27 mouse cellular contexts compared by ENCODE assay signal in the genomic region with DNA sequence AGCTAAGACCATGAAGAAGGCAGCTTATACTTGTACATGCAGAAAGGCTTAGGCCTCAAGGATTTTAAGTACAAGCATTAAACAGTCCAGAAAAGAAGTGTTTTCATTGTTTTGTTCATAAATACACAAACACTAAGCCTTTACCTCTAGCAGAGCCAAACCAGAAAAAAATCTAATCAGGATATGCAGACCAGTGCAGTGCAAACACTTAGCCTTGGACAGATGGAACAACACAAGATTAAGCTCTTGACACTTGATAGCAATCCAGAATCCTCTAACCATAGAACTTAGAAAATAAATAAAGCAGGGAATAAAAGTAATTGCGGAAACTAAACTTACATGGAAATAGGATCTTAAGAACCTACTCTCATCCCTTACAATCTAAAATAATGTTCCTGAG. TPM values are rescaled to one million over a fixed set of nuclear protein-coding genes. Genes with fewer than 3 reads are reported as not detected.
"Had no signal": no experiment of that assay in that cellular context is flagged by ENCODE, and none has a peak within 500 bp of the region (broad histone marks: within the 10 kb centered on the region; RNA-seq: fewer than 3 reads in every experiment).

No protein-coding gene starts in this region.

- H3K27me3 ChIP-seq: heart, embryonic 13.5 days; heart, embryonic 15.5 days; hindbrain, embryonic 13.5 days; hindbrain, embryonic 15.5 days; kidney, embryonic 15.5 days; limb, embryonic 13.5 days; limb, embryonic 15.5 days; liver, embryonic 12.5 days had no signal

- H3K4me1 ChIP-seq: heart, embryonic 15.5 days; kidney, embryonic 15.5 days; limb, embryonic 15.5 days; liver, embryonic 12.5 days had no signal

- DNase-seq: gastrocnemius, postnatal 14 days; gastrocnemius, postnatal 36 days; heart, adult 11 months; heart, adult 2 months; heart, postnatal 14 days; heart, postnatal 36 days; kidney, adult 11 months; kidney, adult 2 months; kidney, adult 9 months; kidney, postnatal 14 days; kidney, postnatal 36 days; layer of hippocampus, adult 9-11 months; layer of hippocampus, postnatal 36 days; left cerebral cortex, postnatal 4 days had no signal

- H3K27ac ChIP-seq: heart, adult 2 months; heart, embryonic 13.5 days; heart, embryonic 15.5 days; hindbrain, embryonic 13.5 days; hindbrain, embryonic 15.5 days; hindbrain, postnatal 0 days; kidney, embryonic 15.5 days; limb, embryonic 13.5 days; limb, embryonic 15.5 days; liver, embryonic 12.5 days; liver, embryonic 14.5 days had no signal

- H3K36me3 ChIP-seq: heart, embryonic 13.5 days; heart, embryonic 15.5 days; hindbrain, embryonic 13.5 days; hindbrain, embryonic 15.5 days; kidney, embryonic 15.5 days; limb, embryonic 13.5 days; limb, embryonic 15.5 days; liver, embryonic 12.5 days had no signal

- ATAC-seq: hindbrain, postnatal 0 days; intestine, embryonic 16.5 days; liver, embryonic 12.5 days had no signal

- H3K9me3 ChIP-seq: heart, embryonic 13.5 days; heart, embryonic 15.5 days; hindbrain, embryonic 13.5 days; hindbrain, embryonic 15.5 days; kidney, embryonic 15.5 days; limb, embryonic 13.5 days; limb, embryonic 15.5 days; liver, embryonic 12.5 days had no signal

- H3K4me2 ChIP-seq: heart, embryonic 11.5 days; heart, embryonic 13.5 days; heart, embryonic 15.5 days; hindbrain, embryonic 13.5 days; hindbrain, embryonic 15.5 days; kidney, embryonic 15.5 days; limb, embryonic 13.5 days; limb, embryonic 15.5 days; liver, embryonic 12.5 days had no signal

- H3K9ac ChIP-seq: heart, embryonic 13.5 days; heart, embryonic 15.5 days; hindbrain, embryonic 13.5 days; hindbrain, embryonic 15.5 days; kidney, embryonic 15.5 days; limb, embryonic 13.5 days; limb, embryonic 15.5 days; liver, embryonic 12.5 days; liver, embryonic 14.5 days had no signal

- H3K4me3 ChIP-seq: heart, adult 2 months; heart, embryonic 13.5 days; heart, embryonic 15.5 days; hindbrain, embryonic 13.5 days; hindbrain, embryonic 15.5 days; kidney, embryonic 15.5 days; limb, embryonic 13.5 days; limb, embryonic 15.5 days; liver, embryonic 12.5 days had no signal

RNA-seq across cellular contexts. Expression of a gene that starts 10.4 kb away (rescaled TPM):
- total RNA-seq: hematopoietic stem cell, adult 5-6 weeks had no signal
